ENCODE assay signal across 7 mouse cellular contexts in genomic region chrX:18254767-18255166, GRCm38 (mm10).
DNase-seq lines count a peak whose midpoint lies in the region; ATAC-seq lines count a peak whose summit lies in the region.

No protein-coding gene starts in this region.

- H3K4me2 ChIP-seq in liver, embryonic 13.5 days, result no peak overlapping the region
- no peak overlapping the region for H3K4me2 ChIP-seq in neural tube, embryonic 15.5 days

- H3K9me3 ChIP-seq in liver, embryonic 13.5 days (replicated peaks), result no peaks in the 10 kb centered on the region
- no peaks in the 10 kb centered on the region for H3K9me3 ChIP-seq in neural tube, embryonic 15.5 days (replicated peaks)

- H3K36me3 ChIP-seq in liver, embryonic 13.5 days, result peaks cover 47% of the 10 kb centered on the region
- H3K36me3 ChIP-seq in neural tube, embryonic 15.5 days, result peaks cover 16% of the 10 kb centered on the region

- no peak overlapping the region for H3K27ac ChIP-seq in liver, embryonic 13.5 days
- no peak overlapping the region for H3K27ac ChIP-seq in neural tube, embryonic 15.5 days (replicated peaks)

- H3K9ac ChIP-seq in liver, embryonic 13.5 days, result no peak overlapping the region
- H3K9ac ChIP-seq in neural tube, embryonic 15.5 days (replicated peaks), result no peak overlapping the region

- no peaks in the 10 kb centered on the region for H3K4me1 ChIP-seq in liver, embryonic 13.5 days (replicated peaks)
- H3K4me1 ChIP-seq in neural tube, embryonic 15.5 days, result no peaks in the 10 kb centered on the region

- no peak for ATAC-seq in liver, embryonic 13.5 days (ENCODE audit: low read depth)
- ATAC-seq in neural tube, embryonic 15.5 days (ENCODE audit: low FRiP score), result peak; percentile 83; the same call in 1 of the 2 replicates

- no peak overlapping the region for H3K4me3 ChIP-seq in liver, embryonic 13.5 days (replicated peaks)
- H3K4me3 ChIP-seq in neural tube, embryonic 15.5 days (replicated peaks), result no peak overlapping the region

- no peaks in the 10 kb centered on the region for H3K27me3 ChIP-seq in liver, embryonic 13.5 days
- H3K27me3 ChIP-seq in neural tube, embryonic 15.5 days (replicated peaks), result no peaks in the 10 kb centered on the region

- DNase-seq in 3134 (ENCODE audit: extremely low read depth, insufficient read length, low spot score) (peak; percentile 8), 3T3-L1 (ENCODE audit: low read depth, low spot score) (peak; percentile 85)
- DNase-seq in brain, adult 2 months (ENCODE audit: low read depth, low spot score), result peak; percentile 84
- peak; percentile 49 for DNase-seq in fibroblast of lung, adult 2 months (ENCODE audit: low read depth)
- DNase-seq in induced T-regulatory cell, adult 2 months (ENCODE audit: low read depth), result peak; percentile 67
- DNase-seq in liver, embryonic 13.5 days, result peak; percentile 14

- 40% methylated on average over 4 of the region's 4 CpGs for WGBS in liver, embryonic 13.5 days (ENCODE audit: insufficient replicate concordance)
- WGBS in neural tube, embryonic 15.5 days, result 55% methylated on average over 4 of the region's 4 CpGs

Comparison
In these comparisons a context has a peak if more than half of its experiments do, and no peak if none do; other contexts are left out.
1. DNase-seq: peak in every context shown above with its lines; median percentile 85 in 3T3-L1; 84 in brain, adult 2 months; 67 in induced T-regulatory cell, adult 2 months; 49 in fibroblast of lung, adult 2 months; 14 in liver, embryonic 13.5 days; 8 in 3134.